Mouse (Mus musculus): ENCODE measurements around the gene Erich6. TPM values are rescaled to one million over a fixed set of nuclear protein-coding genes. Genes with fewer than 3 reads are reported as not detected.

Erich6 gene
- polyA plus RNA-seq, 2 experiments = 0.21 TPM; not detected in 1

DNA sequence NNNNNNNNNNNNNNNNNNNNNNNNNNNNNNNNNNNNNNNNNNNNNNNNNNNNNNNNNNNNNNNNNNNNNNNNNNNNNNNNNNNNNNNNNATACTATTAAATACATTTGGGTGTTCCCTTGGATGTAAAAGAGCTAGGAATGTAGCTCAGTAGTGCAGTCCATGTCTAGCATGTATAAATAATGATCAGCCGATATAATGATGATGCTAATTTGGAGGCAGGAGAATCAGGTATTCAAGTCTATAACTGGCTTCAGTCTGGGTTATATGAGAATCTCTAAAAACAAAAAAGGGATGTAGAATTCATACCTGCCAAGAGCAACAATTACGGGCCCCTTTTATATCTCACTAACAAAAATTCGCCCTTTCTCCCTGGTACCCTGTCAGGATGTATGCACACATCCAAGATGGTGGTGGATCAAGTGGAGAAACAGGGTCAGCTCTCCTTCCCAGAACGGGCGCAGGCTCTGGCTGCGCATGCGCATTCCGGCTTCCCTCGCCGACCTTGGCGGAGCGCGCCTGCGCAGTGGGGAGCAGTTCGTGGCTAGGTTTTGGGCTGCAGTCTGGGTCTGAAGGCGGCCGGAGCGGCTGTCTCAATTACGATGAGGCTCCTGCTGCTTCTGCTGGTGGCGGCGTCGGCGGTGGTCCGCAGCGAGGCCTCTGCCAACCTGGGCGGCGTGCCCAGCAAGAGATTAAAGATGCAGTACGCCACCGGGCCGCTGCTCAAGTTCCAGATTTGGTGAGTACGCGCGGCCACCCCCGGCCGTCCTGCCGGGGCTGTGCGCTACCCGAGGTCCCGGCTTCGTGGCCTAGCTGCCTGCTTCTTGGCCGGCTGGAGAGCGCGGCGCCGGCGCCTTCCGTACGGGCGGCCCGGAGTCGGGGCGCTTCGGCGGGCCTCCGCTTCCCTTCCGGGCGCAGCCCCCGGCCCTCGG is 60.6 kb downstream of the Erich6 start, which contains the start of gene Selenot:
TSS of gene Selenot (plus strand) at position 500 of the 930 bp plus-strand sequence.
- H3K4me2 ChIP-seq (replicated peaks; ENCODE audit: low read depth, low read length, severe bottlenecking) = peak within 1 kb of the TSS; percentile 72
- no peaks in the 10 kb centered on the region for H3K9me3 ChIP-seq (ENCODE audit: control insufficient read depth, low read length)
- 3% methylated on average over 35 of the region's 59 CpGs for WGBS
- DNase-seq (ENCODE audit: low spot score) (peak; percentile 95), ATAC-seq (ENCODE audit: low FRiP score, low read depth) (peak; percentile 92)
- peak; percentile 98 for TF ChIP-seq POLR2A (IDR thresholded peaks at IDR 0.05; ENCODE audit: borderline replicate concordance, extremely low read depth, insufficient read depth, insufficient read length)
- peaks cover 3% of the 10 kb centered on the region; the same call in 1 of the 2 replicates for H3K4me1 ChIP-seq (ENCODE audit: control insufficient read depth, insufficient read depth, low read length)
- H3K4me3 ChIP-seq (replicated peaks; ENCODE audit: low read length) = peak within 1 kb of the TSS; percentile 92
- peak within 1 kb of the TSS; percentile 99 for H3K9ac ChIP-seq (ENCODE audit: low read depth, low read length, severe bottlenecking)
- H3K27ac ChIP-seq (replicated peaks; ENCODE audit: low read depth, low read length) = peak within 1 kb of the TSS; percentile 100
- H3K36me3 ChIP-seq (ENCODE audit: control insufficient read depth, insufficient read depth, low read length) = peaks cover 6% of the 10 kb centered on the region; the same call in 1 of the 2 replicates
- no peaks in the 10 kb centered on the region for H3K27me3 ChIP-seq (ENCODE audit: control insufficient read depth, insufficient read depth, low read length)

DNA sequence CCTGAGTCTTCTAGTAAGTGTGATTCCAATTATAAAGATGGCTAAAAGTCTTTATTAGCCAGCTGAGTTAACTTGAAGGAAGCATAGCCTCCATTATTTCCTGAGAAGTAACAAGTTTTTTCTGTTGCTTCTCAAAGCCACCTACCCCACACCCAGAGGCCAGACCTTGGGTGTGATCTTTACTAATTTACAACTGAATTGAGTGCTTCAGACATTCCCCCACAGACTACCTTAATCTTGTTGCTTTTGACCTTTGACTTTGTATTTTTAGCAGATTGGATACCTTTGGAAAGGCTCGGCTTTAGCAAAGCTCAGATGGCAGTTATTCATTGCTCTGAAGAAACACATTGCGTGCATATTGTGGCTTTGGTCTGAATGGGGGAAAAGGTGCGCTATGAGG is 66.2 kb downstream of the Erich6 start:
- Histone ChIP-seq H3K4me2 (replicated peaks; ENCODE audit: low read depth, low read length, severe bottlenecking) (no peak overlapping the region), H3K27me3 (ENCODE audit: control insufficient read depth, insufficient read depth, low read length) (no peaks in the 10 kb centered on the region), H3K4me1 (ENCODE audit: control insufficient read depth, insufficient read depth, low read length) (no peaks in the 10 kb centered on the region), H3K9ac (ENCODE audit: low read depth, low read length, severe bottlenecking) (no peak overlapping the region), H3K9me3 (ENCODE audit: control insufficient read depth, low read length) (no peaks in the 10 kb centered on the region), H3K36me3 (ENCODE audit: control insufficient read depth, insufficient read depth, low read length) (no peaks in the 10 kb centered on the region), H3K27ac (replicated peaks; ENCODE audit: low read depth, low read length) (no peak overlapping the region), H3K4me3 (replicated peaks; ENCODE audit: low read length) (no peak overlapping the region)
- TF ChIP-seq POLR2A (IDR thresholded peaks at IDR 0.05; ENCODE audit: borderline replicate concordance, extremely low read depth, insufficient read depth, insufficient read length) = no peak
- no peak for ATAC-seq (ENCODE audit: low FRiP score, low read depth)
- no peak for DNase-seq (ENCODE audit: low spot score)
- WGBS = 79% methylated on average over 3 of the region's 3 CpGs

Other genes starting within 250 kb of the Erich6 start
- 19.6 and 26.3 TPM in 2 replicates for gene Tsc22d2, start 222.5 kb downstream of the Erich6 start, polyA plus RNA-seq (2012; rRNA removed)
- 17.1 and 20.5 TPM in 2 replicates for gene Tsc22d2, start 222.5 kb downstream of the Erich6 start, polyA plus RNA-seq (2014; fragmentation: Nextera tagmentation; extraction: Ambion mirVana)
- gene Eif2a, start 111.4 kb downstream of the Erich6 start, polyA plus RNA-seq (2012; rRNA removed) = 49.7 and 52.2 TPM in 2 replicates
- gene Eif2a, start 111.4 kb downstream of the Erich6 start, polyA plus RNA-seq (2014; fragmentation: Nextera tagmentation; extraction: Ambion mirVana) = 52.8 and 55.8 TPM in 2 replicates
- gene Serp1, start 111.3 kb downstream of the Erich6 start, polyA plus RNA-seq (2012; rRNA removed) = 63.8 and 65.7 TPM in 2 replicates
- gene Serp1, start 111.3 kb downstream of the Erich6 start, polyA plus RNA-seq (2014; fragmentation: Nextera tagmentation; extraction: Ambion mirVana) = 168 and 177 TPM in 2 replicates
- 35.2 and 37.6 TPM in 2 replicates for gene Selenot, start 60.6 kb downstream of the Erich6 start, polyA plus RNA-seq (2012; rRNA removed)
- gene Selenot, start 60.6 kb downstream of the Erich6 start, polyA plus RNA-seq (2014; fragmentation: Nextera tagmentation; extraction: Ambion mirVana) = 18.3 and 21.1 TPM in 2 replicates
- 12.2 and 16.9 TPM in 2 replicates for gene Siah2, start 55.2 kb upstream of the Erich6 start, polyA plus RNA-seq (2012; rRNA removed)
- gene Siah2, start 55.2 kb upstream of the Erich6 start, polyA plus RNA-seq (2014; fragmentation: Nextera tagmentation; extraction: Ambion mirVana) = 7.5 and 10.7 TPM in 2 replicates
- 0.04 and 0.13 TPM in 2 replicates for gene Mindy4b-ps, start 185.1 kb upstream of the Erich6 start, polyA plus RNA-seq (2012; rRNA removed)
- gene Mindy4b-ps, start 185.1 kb upstream of the Erich6 start, polyA plus RNA-seq (2014; fragmentation: Nextera tagmentation; extraction: Ambion mirVana) = not detected in 2 replicates
- 0.08 and 0.23 TPM in 2 replicates for gene Clrn1, start 248.1 kb upstream of the Erich6 start, polyA plus RNA-seq (2012; rRNA removed)
- 0.21 and 0.44 TPM in 2 replicates for gene Clrn1, start 248.1 kb upstream of the Erich6 start, polyA plus RNA-seq (2014; fragmentation: Nextera tagmentation; extraction: Ambion mirVana)